Mouse (Mus musculus): ENCODE measurements around the gene Abcb6.
A peak's percentile ranks its signal among the peaks of the same experiment; 100 is the strongest.

Abcb6 gene

DNA sequence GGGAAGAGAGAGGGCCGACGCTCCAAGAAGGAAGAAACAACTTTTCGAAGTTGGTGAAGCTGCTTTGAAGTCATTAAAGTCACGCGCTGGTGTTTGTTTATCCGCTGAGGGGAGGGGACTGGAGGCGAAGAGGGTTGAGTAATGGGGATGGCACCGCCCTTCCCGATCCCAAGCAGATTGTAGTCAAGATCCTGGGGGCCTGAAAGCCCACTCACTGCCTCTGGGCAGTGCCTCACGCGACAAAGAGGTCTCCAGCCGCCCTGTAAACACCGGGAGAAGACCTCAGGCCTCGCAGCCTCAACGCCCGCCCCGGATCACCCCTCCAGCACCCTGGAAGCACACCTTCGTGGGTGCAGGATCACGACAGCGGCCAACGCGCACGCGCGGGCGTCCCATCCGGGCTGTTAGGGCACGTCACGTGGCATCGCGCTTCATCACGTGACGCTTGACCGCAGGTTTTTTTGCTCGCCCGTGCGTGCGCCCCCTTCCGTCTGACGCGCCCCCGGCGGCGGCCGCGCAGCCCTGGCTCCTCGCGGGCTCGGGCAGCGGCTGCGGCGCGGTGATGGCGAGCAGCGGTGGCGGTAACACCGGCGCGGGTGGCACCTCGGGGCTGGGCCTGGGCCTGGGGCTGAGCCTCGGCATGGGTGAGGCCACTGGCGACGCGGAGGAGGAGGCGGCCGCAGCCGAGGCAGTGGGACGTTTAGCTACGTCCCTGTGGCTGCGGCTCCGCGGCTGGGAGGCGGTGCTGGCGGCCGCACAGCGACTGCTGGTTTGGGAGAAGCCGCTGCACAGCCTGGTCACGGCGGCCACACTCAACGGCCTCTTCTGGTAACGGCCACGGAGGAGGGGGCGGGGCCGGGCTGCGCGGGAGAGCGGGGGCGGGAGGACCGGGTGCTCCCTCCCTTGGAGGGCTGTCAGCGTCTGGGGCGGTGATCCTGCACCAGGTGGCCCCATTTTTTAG is 37.6 kb downstream of the Abcb6 start, which contains the start of the genes Cnppd1 and Retreg2:
Gene Cnppd1, minus strand, starts transcription at position 411 of the 961 bp plus-strand sequence.
Gene Retreg2, plus strand, starts transcription at position 478 of the 961 bp plus-strand sequence.
- peak; percentile 97 for DNase-seq

DNA sequence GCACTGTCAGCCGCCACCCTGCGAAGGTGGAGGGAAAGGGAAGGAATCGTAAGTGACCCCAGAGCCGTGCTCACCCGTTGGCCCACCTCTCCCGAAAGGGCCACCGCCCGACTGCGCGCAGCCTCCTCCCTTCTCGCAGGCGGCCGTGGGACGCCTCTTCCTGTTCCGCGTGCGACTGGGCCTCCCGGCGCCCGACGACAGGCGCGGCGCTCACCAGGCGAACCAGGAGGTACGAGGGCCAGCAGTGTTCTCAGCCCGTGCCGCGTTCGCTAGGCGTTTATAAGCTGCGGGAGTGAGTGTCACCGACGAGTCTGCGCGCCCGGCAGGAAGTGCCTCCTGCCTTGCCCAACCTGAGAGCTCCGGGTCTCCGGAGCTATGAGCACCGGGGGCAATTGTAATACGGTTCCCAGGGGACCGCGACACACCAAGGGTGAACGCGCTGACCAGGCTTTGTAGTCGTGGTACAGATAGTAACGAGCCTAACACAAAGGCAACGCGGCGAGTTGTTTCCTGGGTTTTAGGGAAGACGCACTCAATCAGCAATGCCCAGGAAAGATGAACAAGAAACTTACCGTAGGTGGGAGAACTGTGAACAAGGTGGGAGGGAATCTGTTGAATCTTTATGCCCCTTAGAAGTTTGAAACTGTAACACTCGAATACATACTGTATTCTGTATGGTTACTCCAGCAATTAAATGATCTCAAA is 38.6 kb downstream of the Abcb6 start:
- DNase-seq: peak; percentile 80

DNA sequence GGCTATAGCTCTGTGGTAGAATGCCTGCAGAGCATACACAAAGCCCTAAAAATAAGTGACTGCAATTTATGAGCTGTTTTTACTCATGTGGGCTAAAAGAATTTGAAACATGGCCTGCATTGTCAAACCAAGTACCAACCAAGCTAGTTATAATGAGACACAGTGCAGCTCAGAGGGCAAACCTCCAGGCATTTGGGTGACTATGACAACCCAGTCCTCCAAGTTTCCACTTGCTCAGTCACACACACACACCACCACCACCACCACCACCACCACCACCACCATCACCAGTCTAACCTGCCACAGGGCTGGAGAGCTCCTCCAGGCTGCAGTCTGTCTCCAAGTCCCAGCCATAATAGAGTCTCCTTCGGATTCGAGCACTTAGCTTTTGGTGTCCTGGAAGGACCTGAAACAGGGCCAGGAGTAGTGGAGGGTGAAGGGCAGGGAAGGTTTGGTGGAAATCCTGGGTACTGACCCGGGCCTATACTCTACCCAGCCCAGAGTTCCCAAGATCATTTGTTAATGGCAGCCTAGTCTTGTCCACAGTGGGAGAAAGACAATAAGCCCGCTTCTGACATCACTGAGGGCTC is 39.5 kb downstream of the Abcb6 start:
- peak; percentile 16 for DNase-seq

DNA sequence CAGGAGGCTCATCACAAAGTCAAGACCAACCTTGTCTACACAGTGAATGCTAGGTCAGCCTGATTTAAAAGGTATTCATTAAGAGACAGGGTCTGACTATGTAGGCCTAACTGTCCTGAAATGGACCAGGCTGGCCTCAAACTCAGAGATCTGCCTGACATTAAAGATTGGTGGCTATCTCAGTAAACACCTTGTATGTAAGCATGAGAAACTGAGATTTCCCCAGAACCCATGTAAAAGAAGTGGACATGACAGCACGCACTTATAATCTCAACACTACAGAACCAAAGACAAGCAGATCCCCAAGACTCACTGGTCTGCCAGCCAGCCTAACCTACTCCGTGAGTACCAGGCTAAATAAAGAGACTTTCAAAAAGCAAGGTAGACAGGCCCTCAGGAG is 41.7 kb downstream of the Abcb6 start:
- no peak for DNase-seq

DNA sequence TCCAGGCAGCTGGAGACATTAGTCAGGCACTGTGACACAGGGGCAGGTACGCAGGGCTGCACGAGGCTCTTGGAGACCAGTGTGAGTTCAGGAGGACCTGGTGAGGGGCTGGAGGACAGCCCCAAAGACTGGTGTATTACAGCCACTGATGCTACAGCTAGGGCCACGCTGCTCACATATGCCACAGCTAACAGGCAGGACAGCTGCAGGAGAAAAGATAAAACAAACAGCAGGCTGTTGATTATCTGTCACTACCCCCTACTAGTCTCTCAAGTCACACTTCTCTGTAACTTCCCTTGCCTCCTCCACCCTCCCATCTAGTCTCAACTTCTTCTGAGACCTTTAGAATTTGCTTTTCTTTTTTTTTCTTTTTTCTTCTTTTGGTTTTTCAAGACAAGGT is 43.5 kb downstream of the Abcb6 start:
- DNase-seq: no peak

DNA sequence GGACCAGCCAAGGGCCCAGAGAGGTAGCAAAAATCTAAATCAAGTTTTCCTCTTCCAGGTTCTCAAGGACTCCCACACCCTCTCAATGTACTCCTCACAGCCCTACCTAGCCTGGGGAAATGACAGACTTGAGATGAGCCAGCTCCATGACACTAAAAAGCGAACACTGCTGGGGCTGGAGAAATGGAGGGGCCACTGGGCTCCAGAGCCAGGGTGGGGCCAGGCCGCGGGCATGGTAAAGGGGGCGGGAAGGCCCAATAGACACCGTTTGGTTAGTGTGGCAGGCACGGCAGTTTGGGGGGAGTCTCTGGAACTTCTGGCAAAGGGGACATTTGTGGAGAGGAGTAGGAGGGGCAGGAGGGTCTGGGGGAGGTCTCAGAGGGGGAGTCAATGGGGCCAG is 43.9 kb downstream of the Abcb6 start:
- DNase-seq: no peak

DNA sequence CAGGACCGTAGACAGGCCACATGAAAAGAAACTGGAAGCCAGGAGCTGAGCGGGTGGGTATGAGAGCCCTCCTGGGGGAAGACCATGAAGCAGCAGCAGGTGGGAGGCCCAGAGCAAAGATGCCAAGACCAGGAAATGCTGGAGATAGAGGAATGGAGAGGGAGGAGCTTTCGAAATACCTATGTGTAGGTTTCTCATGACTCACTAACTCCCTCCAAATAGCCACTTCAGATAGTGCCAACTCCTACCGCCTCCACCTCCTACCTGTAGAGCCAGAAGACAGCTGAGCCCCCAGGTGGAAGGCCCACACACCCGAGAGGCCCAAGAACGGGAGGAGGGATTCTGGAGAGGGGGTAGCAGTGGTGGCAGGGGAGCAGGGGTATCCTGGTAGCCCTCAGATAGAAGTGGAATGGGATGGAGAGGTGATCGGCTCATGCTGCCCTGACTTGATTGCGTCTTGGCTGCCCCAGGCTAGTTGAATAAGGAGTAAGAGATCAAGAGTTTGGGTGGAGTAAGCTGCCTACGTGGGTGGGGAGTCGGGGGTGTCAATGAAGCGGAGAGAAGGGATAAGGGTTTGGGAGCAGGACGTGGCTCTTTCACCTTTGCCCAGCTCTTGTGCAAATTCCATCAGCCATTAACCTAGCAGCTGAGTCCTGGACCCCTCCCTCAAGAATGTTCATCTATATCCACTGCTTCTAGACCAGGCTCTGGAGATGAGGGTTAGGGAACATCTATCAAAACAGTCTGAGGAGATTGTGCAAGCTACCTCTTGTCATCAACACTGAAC is 46.6 kb downstream of the Abcb6 start, which contains the start of gene Slc23a3:
Gene Slc23a3, minus strand, starts transcription at position 470 of the 787 bp plus-strand sequence.
- no peak for DNase-seq

DNA sequence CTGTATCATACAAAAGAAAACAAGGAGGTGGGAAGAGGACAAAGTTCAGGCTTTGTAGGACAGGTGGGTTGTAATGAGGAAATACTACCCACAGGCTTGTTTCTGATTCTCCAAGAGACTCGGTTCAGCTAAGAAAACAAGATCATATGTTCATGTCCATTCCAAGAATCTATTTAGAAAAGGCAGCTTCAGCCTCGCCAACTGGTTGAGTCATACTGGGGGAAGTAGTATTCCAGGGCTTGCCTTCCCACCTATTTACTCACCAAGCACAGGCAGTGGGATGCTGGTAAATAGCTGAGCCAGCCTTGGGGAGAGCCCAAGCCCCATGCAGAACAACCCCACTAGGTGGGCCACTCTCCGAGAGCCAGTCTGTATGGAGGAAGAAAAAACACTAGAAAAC is 51.6 kb downstream of the Abcb6 start:
- DNase-seq: no peak

DNA sequence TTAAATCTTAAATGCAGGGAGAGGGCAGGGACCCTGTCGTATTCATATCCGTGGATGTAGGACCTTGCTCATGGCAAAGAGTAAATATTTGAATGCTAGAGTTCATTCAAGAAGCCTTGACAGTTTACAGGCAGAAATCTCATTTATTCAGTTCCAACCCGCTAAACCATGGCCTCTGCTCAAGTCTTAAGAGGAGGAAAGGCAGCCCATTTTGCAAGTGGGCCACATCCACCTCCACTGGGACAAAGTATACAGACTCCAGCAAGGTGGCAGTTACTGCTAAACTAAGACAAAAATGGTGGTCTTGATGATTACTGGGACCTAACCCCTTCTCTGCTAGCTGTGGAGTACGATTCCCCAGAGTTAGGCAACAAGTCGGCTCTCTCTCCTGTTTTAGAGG is 54.8 kb downstream of the Abcb6 start:
- DNase-seq: no peak

DNA sequence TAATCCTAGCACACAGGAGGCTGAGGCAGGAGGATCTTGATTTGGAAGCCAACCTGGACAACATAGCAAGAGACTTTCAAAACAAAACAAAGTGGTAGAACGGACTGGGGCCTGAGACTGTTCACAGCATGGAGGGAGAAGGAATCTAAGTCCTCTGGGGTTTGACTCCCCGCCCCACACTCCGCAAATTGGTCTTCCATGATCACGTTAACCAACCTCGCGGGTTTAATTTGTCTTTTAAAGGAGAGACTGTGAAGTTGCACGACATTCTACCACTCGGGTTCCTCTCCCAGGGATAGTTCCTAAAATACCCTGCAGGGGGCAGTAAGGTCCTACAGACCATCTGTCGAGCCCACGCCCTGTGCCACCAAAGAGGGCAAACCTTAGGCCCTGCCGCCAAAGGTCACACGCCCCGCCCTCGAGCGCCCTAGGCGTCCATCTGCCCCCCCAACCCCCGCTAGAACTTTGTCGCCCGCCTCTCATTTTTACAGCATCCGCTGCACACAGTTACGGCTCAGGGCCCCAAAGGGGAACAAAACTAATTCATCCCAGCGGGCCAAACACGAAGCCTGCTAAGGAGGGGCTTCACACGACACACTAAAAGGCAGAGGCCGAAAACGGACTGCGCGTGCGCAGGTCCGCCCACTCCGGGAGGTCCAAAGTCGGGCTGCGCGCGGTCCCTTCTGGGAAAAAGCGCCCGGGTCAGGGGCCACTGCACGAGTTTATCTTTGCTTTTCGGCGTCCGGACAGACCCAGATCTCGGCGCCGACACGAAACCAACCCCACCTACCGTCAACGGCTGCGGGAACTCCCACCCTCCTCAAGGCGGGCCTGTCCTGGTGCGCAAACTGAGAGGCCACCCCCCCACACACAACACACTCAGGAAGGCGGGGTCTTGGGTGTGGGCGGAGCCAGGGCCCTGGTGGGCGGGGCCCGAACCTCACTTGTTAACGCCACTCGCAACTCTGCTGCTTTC is 55.6 kb downstream of the Abcb6 start, which contains the start of gene Nhej1:
Gene Nhej1, minus strand, starts transcription at position 855 of the 976 bp plus-strand sequence.
- DNase-seq: peak; percentile 98

DNA sequence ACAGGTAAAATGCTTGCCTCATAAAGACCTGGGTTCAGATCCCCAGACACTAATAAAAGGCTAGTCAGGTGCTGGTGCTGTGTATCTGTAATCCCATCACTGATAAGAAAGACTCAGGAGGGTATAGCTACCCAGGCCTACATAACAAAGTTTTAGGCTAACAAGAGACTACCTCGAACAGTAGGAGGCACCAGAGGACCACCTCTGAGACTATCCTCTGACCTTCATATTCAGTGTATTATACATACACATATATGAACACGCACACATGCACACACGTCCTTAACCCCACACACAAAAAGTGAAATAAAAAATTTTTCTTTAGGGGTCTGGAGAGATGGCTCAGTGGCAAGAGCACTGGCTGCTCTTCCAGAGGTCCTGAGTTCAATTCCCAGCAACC is 58.0 kb downstream of the Abcb6 start:
- DNase-seq: peak; percentile 46
